ENCODE assay signal across 15 mouse cellular contexts in genomic region chr13:3523946-3524345, GRCm38 (mm10). TPM values are rescaled to one million over a fixed set of nuclear protein-coding genes. Genes with fewer than 3 reads are reported as not detected.
DNase-seq lines count a peak whose midpoint lies in the region; ATAC-seq and TF ChIP-seq lines count a peak whose summit lies in the region.
"Had no signal": no experiment of that assay in that cellular context is flagged by ENCODE, and none has a peak within 500 bp of the region (broad histone marks: within the 10 kb centered on the region; RNA-seq: fewer than 3 reads in every experiment).

No protein-coding gene starts in this region.

- no peak for TF ChIP-seq CTCF in heart, postnatal 0 days (IDR thresholded peaks at IDR 0.05; ENCODE audit: low read depth)
- no peak for TF ChIP-seq CTCF in lung, embryonic 14.5 days (IDR thresholded peaks at IDR 0.05; ENCODE audit: low read depth)

- H3K36me3 ChIP-seq in forebrain, embryonic 16.5 days (ENCODE audit: control insufficient read depth, insufficient read depth), result no peaks in the 10 kb centered on the region
- H3K36me3 ChIP-seq in forebrain, embryonic 13.5 days (ENCODE audit: poor library complexity, severe bottlenecking), result no peaks in the 10 kb centered on the region
- no peaks in the 10 kb centered on the region for H3K36me3 ChIP-seq in heart, postnatal 0 days (replicated peaks; ENCODE audit: control insufficient read depth, insufficient read depth, low read length)
- no peaks in the 10 kb centered on the region for H3K36me3 ChIP-seq in lung, embryonic 14.5 days (ENCODE audit: insufficient read depth)
- H3K36me3 ChIP-seq: embryonic facial prominence, embryonic 12.5 days; G1E; heart, embryonic 10.5 days had no signal

- no peaks in the 10 kb centered on the region for H3K27me3 ChIP-seq in forebrain, embryonic 16.5 days (replicated peaks; ENCODE audit: control insufficient read depth, insufficient read depth, low read length)
- no peaks in the 10 kb centered on the region for H3K27me3 ChIP-seq in forebrain, embryonic 13.5 days
- no peaks in the 10 kb centered on the region for H3K27me3 ChIP-seq in heart, postnatal 0 days (ENCODE audit: control insufficient read depth, insufficient read depth, low read length)
- H3K27me3 ChIP-seq in lung, embryonic 14.5 days (ENCODE audit: insufficient read depth, low read length), result no peaks in the 10 kb centered on the region
- H3K27me3 ChIP-seq: embryonic facial prominence, embryonic 12.5 days had no signal

- 0 out of 2 replicates have a peak, but pooled peaks have one; percentile 23 for ATAC-seq in forebrain, embryonic 16.5 days
- ATAC-seq in forebrain, embryonic 13.5 days, result no peak
- ATAC-seq in heart, postnatal 0 days (ENCODE audit: insufficient read depth, low read depth), result 0 out of 2 replicates have a peak, but pooled peaks have one; percentile 37
- 0 out of 2 replicates have a peak, but pooled peaks have one; percentile 35 for ATAC-seq in lung, embryonic 14.5 days (ENCODE audit: insufficient read depth)
- ATAC-seq: CD4-positive, CD25-positive, alpha-beta regulatory T cell, adult 4 months; intestine, embryonic 16.5 days had no signal

- H3K9me3 ChIP-seq in forebrain, embryonic 16.5 days (ENCODE audit: control insufficient read depth, low read length), result no peaks in the 10 kb centered on the region
- no peaks in the 10 kb centered on the region for H3K9me3 ChIP-seq in forebrain, embryonic 13.5 days (replicated peaks)
- H3K9me3 ChIP-seq in heart, postnatal 0 days (replicated peaks; ENCODE audit: control insufficient read depth, low read length), result no peaks in the 10 kb centered on the region
- no peaks in the 10 kb centered on the region for H3K9me3 ChIP-seq in lung, embryonic 14.5 days (ENCODE audit: low read depth, low read length)
- H3K9me3 ChIP-seq: embryonic facial prominence, embryonic 12.5 days; G1E; heart, embryonic 10.5 days had no signal

- no peak overlapping the region for H3K4me2 ChIP-seq in forebrain, embryonic 16.5 days (ENCODE audit: low read length)
- H3K4me2 ChIP-seq in forebrain, embryonic 13.5 days, result no peak overlapping the region
- H3K4me2 ChIP-seq in heart, postnatal 0 days (ENCODE audit: low read depth, low read length), result no peak overlapping the region
- H3K4me2 ChIP-seq in lung, embryonic 14.5 days, result no peak overlapping the region
- H3K4me2 ChIP-seq: embryonic facial prominence, embryonic 12.5 days had no signal

- no peak for DNase-seq in heart, postnatal 0 days (ENCODE audit: low spot score)
- no peak for DNase-seq in heart, postnatal 4 days
- DNase-seq in lung, embryonic 14.5 days, result no peak
- DNase-seq in lung, postnatal 36 days, result no peak
- DNase-seq in testis, postnatal 14 days (ENCODE audit: low spot score), result no peak
- DNase-seq: cerebellum, adult 2 months; gastrocnemius, postnatal 36 days had no signal

- H3K4me3 ChIP-seq in forebrain, embryonic 16.5 days (replicated peaks; ENCODE audit: low read length), result no peak overlapping the region
- no peak overlapping the region for H3K4me3 ChIP-seq in forebrain, embryonic 13.5 days
- H3K4me3 ChIP-seq in heart, postnatal 0 days (ENCODE audit: low read depth, low read length), result no peak overlapping the region
- no peak overlapping the region for H3K4me3 ChIP-seq in lung, embryonic 14.5 days (ENCODE audit: low read depth, low read length)
- H3K4me3 ChIP-seq: embryonic facial prominence, embryonic 12.5 days; heart, embryonic 10.5 days had no signal

- no peak overlapping the region for H3K9ac ChIP-seq in forebrain, embryonic 16.5 days (replicated peaks; ENCODE audit: low read depth, low read length)
- H3K9ac ChIP-seq in forebrain, embryonic 13.5 days, result no peak overlapping the region
- no peak overlapping the region for H3K9ac ChIP-seq in heart, postnatal 0 days (replicated peaks; ENCODE audit: low read depth, low read length)
- no peak overlapping the region for H3K9ac ChIP-seq in lung, embryonic 14.5 days
- H3K9ac ChIP-seq: embryonic facial prominence, embryonic 12.5 days; forebrain, postnatal 0 days had no signal

- no peaks in the 10 kb centered on the region; the same call in 1 of the 2 replicates for H3K4me1 ChIP-seq in forebrain, embryonic 16.5 days (replicated peaks; ENCODE audit: control insufficient read depth, insufficient read depth, low read length)
- peaks cover 7% of the 10 kb centered on the region; the same call in 1 of the 2 replicates for H3K4me1 ChIP-seq in forebrain, embryonic 13.5 days
- peaks cover 4% of the 10 kb centered on the region; the same call in 1 of the 2 replicates for H3K4me1 ChIP-seq in heart, postnatal 0 days (ENCODE audit: control insufficient read depth, insufficient read depth)
- no peaks in the 10 kb centered on the region for H3K4me1 ChIP-seq in lung, embryonic 14.5 days (ENCODE audit: insufficient read depth)
- H3K4me1 ChIP-seq: embryonic facial prominence, embryonic 12.5 days; heart, embryonic 10.5 days had no signal

- 86% methylated on average over 1 of the region's 1 CpGs for WGBS in forebrain, embryonic 16.5 days
- 92% methylated on average over 1 of the region's 1 CpGs for WGBS in forebrain, embryonic 13.5 days
- 20% methylated on average over 1 of the region's 1 CpGs for WGBS in heart, postnatal 0 days
- 69% methylated on average over 1 of the region's 1 CpGs for WGBS in lung, embryonic 14.5 days

- H3K27ac ChIP-seq in forebrain, embryonic 16.5 days (ENCODE audit: low read length), result no peak overlapping the region
- H3K27ac ChIP-seq in forebrain, embryonic 13.5 days, result no peak overlapping the region
- H3K27ac ChIP-seq in heart, postnatal 0 days (ENCODE audit: low read depth), result no peak overlapping the region
- H3K27ac ChIP-seq in lung, embryonic 14.5 days (ENCODE audit: low read depth), result no peak overlapping the region
- H3K27ac ChIP-seq: embryonic facial prominence, embryonic 12.5 days; heart, embryonic 10.5 days had no signal

- no peak for TF ChIP-seq EP300 in heart, postnatal 0 days (IDR thresholded peaks at IDR 0.05; ENCODE audit: low read depth)

RNA-seq across cellular contexts. Expression of gene Gdi2, which starts 13.9 kb away (rescaled TPM):
- 420 and 463 TPM in 2 replicates for polyA plus RNA-seq in forebrain, embryonic 16.5 days (2015; fragmentation: Nextera tagmentation; extraction: Ambion mirVana)
- 447 and 450 TPM in 2 replicates for polyA plus RNA-seq in forebrain, embryonic 13.5 days (2015; fragmentation: Nextera tagmentation; extraction: Ambion mirVana)
- total RNA-seq in heart, postnatal 0 days (2014; rRNA removed; ENCODE audit: low replicate concordance), result 152 and 170 TPM in 2 replicates
- 268 and 285 TPM in 2 replicates for polyA plus RNA-seq in heart, postnatal 0 days (2015; fragmentation: Nextera tagmentation; extraction: Ambion mirVana)
- total RNA-seq in heart, postnatal 4 days (2021), result 100 to 1,000 TPM; 314 to 323 TPM
- 478 and 493 TPM in 2 replicates for polyA plus RNA-seq in lung, embryonic 14.5 days (2014; fragmentation: Nextera tagmentation; extraction: Ambion mirVana)
